Mouse (Mus musculus) kidney, adult 8-10 months (tissue): Measurements from ENCODE around the gene Sult2a8.
"Not testable (repeated sequence)": the region's sequence is repeated elsewhere in the genome, so short reads cannot be mapped to it uniquely, and the experiment has no call there.

Source experiments
- DNase-seq, 2 experiments: peaks; one replicate each; pipeline ENCODE4 v3.0.0; 2022

Gene Sult2a8

DNA sequence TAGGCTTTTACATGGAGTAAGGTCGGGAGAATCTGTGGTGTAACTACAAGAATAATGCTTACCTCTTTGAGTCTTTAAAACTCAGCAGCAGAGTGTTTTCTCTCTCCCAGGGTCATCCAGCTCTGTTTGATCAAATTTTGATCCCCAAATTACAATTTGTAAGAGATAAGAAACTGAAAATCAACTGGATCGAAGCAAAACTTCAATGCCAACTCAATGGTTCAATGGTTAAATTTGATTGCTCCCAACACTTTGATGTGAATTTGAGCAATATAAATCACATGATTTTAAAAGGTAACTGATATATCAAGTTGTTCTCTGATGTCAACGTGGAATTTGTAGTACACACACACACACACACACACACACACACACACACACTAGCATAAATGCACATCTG is at the start of gene Sult2a8:
Sult2a8 (minus strand) TSS at position 236 of the 400 bp plus-strand sequence.
- DNase-seq: no peak

DNA sequence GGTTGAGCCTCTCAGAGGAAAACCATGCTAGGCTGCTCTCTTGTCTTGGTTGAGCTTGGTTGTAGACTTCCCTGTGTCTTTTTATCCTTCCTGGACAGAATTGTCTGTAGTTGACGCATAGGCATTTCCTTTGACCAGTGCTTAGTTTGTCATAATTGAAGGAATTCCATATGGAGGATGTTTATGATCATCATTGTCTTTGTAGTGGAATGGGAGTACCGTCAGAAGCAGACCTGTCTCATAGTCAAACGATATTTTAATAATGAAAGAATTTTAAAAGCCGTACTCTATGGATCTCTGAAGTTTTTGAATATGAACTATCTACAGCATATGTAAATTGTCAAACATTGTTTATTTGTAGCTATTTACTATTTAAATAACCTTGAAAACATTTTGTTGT is 47.6 kb upstream of the Sult2a8 start, which contains the start of gene Sult2a7:
Sult2a7 (minus strand) TSS at position 101 of the 400 bp plus-strand sequence.
- DNase-seq: no peak

GRCm38 (mm10) chr7:14492886-14493285 is 46.3 kb upstream of the Sult2a8 start:
- DNase-seq: no peak

GRCm38 (mm10) chr7:14439581-14439980 is 7.0 kb downstream of the Sult2a8 start:
- DNase-seq: peak in 1 of 2 experiments; percentile 2

GRCm38 (mm10) chr7:14438484-14438883 is 8.1 kb downstream of the Sult2a8 start:
- DNase-seq: no peak

DNA sequence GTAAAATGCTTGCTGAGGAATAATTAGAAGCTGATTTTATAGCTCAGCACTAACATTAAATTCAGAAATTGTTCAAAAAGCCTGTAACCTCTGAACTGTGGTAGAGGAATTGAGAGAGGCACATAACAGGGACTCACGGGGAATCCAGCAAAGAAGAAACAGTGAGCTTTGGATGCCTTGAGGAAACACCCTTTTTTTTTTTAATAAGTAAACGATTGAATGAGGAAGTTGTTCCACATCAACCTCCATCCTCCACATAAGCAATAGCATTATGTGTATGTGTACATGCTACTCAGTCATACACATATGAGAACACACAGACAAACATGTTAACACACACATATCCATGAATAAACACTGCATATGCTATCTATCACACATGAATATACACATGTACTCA is 8.5 kb downstream of the Sult2a8 start:
- no peak for DNase-seq

GRCm38 (mm10) chr7:14399363-14399762 is 47.2 kb downstream of the Sult2a8 start:
- DNase-seq: not testable (repeated sequence)

DNA sequence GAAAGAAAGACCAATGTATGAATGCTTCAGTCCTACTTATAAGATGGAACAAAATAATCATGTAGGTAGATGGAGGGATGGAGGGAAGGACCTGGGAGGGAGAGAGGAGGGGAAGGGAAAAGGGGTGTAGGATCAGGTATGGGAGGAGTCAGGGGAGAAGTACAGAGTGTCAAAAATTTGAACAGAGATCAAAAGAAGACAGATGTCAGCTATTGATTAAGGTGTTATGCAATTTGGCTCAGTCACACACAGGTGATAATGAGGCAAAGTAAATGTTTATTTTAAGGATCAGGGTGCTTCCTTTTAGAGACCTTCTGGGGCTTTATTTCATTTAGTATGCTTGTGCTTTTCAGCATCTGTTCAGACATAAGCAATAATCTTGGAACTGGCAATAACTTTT is 50.1 kb downstream of the Sult2a8 start:
- DNase-seq: no peak
